Mouse (Mus musculus): ENCODE results near the gene Tuft1.

The Tuft1 gene

GRCm38 (mm10) chr3:94597224-94597779 is 61.4 kb downstream of the Tuft1 start:
- DNase-seq (ENCODE audit: low read depth in 1 of 2, low spot score in 2 of 2) = no peak

- DNase-seq (ENCODE audit: low read depth in 1 of 2, low spot score in 2 of 2) = no peak
Measured at GRCm38 (mm10) chr3:94595871-94596287, 62.8 kb downstream of the Tuft1 start.

- no peak for DNase-seq (ENCODE audit: low read depth in 1 of 2, low spot score in 2 of 2)
Measured at GRCm38 (mm10) chr3:94591066-94591465, 67.6 kb downstream of the Tuft1 start.

GRCm38 (mm10) chr3:94587962-94588361 is 70.7 kb downstream of the Tuft1 start:
- DNase-seq (ENCODE audit: low read depth in 1 of 2, low spot score in 2 of 2) = peak; percentile 51 to 53

- DNase-seq (ENCODE audit: low read depth in 1 of 2, low spot score in 2 of 2) = no peak
Measured at GRCm38 (mm10) chr3:94582944-94583343, 75.7 kb downstream of the Tuft1 start.

GRCm38 (mm10) chr3:94582456-94582891 is 76.2 kb downstream of the Tuft1 start, which contains the start of gene Snx27:
TSS of gene Snx27 (minus strand) at chr3:94582716.
- DNase-seq (ENCODE audit: low read depth in 1 of 2, low spot score in 2 of 2) = peak; percentile 52 to 66

GRCm38 (mm10) chr3:94581793-94582455 is 76.7 kb downstream of the Tuft1 start:
- no peak for DNase-seq (ENCODE audit: low read depth in 1 of 2, low spot score in 2 of 2)

- DNase-seq (ENCODE audit: low read depth in 1 of 2, low spot score in 2 of 2) = no peak
Measured at GRCm38 (mm10) chr3:94581138-94581780, 77.4 kb downstream of the Tuft1 start.

- no peak for DNase-seq (ENCODE audit: low read depth in 1 of 2, low spot score in 2 of 2)
Measured at GRCm38 (mm10) chr3:94574506-94574905, 84.2 kb downstream of the Tuft1 start.

GRCm38 (mm10) chr3:94567242-94567641 is 91.4 kb downstream of the Tuft1 start:
- DNase-seq (ENCODE audit: low read depth in 1 of 2, low spot score in 2 of 2) = no peak

GRCm38 (mm10) chr3:94565557-94565956 is 93.1 kb downstream of the Tuft1 start:
- DNase-seq (ENCODE audit: low read depth in 1 of 2, low spot score in 2 of 2) = no peak

- DNase-seq (ENCODE audit: low read depth in 1 of 2, low spot score in 2 of 2) = no peak
Measured at GRCm38 (mm10) chr3:94565127-94565526, 93.5 kb downstream of the Tuft1 start.

- DNase-seq (ENCODE audit: low read depth in 1 of 2, low spot score in 2 of 2) = no peak
Measured at GRCm38 (mm10) chr3:94564356-94565010, 94.2 kb downstream of the Tuft1 start.

GRCm38 (mm10) chr3:94563163-94563562 is 95.5 kb downstream of the Tuft1 start:
- no peak for DNase-seq (ENCODE audit: low read depth in 1 of 2, low spot score in 2 of 2)

Data from monocyte, adult 2 months (primary cell).